Comparison of ENCODE assay signal across 10 mouse cellular contexts in genomic region chr10:71422047-71423037, GRCm38 (mm10).
DNase-seq lines count a peak whose midpoint lies in the region; ATAC-seq and TF ChIP-seq lines count a peak whose summit lies in the region.
"Had no signal": no experiment of that assay in that cellular context is flagged by ENCODE, and none has a peak within 500 bp of the region (broad histone marks: within the 10 kb centered on the region; RNA-seq: fewer than 3 reads in every experiment).

No protein-coding gene starts in this region.

- no peaks in the 10 kb centered on the region for H3K36me3 ChIP-seq in kidney, embryonic 14.5 days (ENCODE audit: control insufficient read depth, insufficient read depth, low read length)
- H3K36me3 ChIP-seq in forebrain, embryonic 16.5 days (ENCODE audit: control insufficient read depth, insufficient read depth), result no peaks in the 10 kb centered on the region
- no peaks in the 10 kb centered on the region for H3K36me3 ChIP-seq in limb, embryonic 14.5 days (ENCODE audit: control insufficient read depth, insufficient read depth, low read length)
- no peaks in the 10 kb centered on the region for H3K36me3 ChIP-seq in neural tube, embryonic 12.5 days
- H3K36me3 ChIP-seq: embryonic facial prominence, embryonic 13.5 days had no signal

- H3K4me1 ChIP-seq in kidney, embryonic 14.5 days (ENCODE audit: control insufficient read depth, insufficient read depth, low read length), result no peaks in the 10 kb centered on the region
- peaks cover 12% of the 10 kb centered on the region for H3K4me1 ChIP-seq in forebrain, embryonic 16.5 days (replicated peaks; ENCODE audit: control insufficient read depth, insufficient read depth, low read length)
- H3K4me1 ChIP-seq in limb, embryonic 14.5 days (ENCODE audit: control insufficient read depth, insufficient read depth, low read length), result no peaks in the 10 kb centered on the region
- H3K4me1 ChIP-seq in neural tube, embryonic 12.5 days, result no peaks in the 10 kb centered on the region
- H3K4me1 ChIP-seq: embryonic facial prominence, embryonic 13.5 days had no signal

- no peak for TF ChIP-seq POLR2A in limb, embryonic 14.5 days (IDR thresholded peaks at IDR 0.05; ENCODE audit: borderline replicate concordance, extremely low read depth, insufficient read depth, insufficient read length)

- no peak overlapping the region for H3K27ac ChIP-seq in kidney, embryonic 14.5 days (ENCODE audit: low read depth, low read length)
- H3K27ac ChIP-seq in forebrain, embryonic 16.5 days (ENCODE audit: low read length), result no peak overlapping the region
- H3K27ac ChIP-seq in limb, embryonic 14.5 days (replicated peaks; ENCODE audit: low read depth, low read length), result no peak overlapping the region
- no peak overlapping the region for H3K27ac ChIP-seq in neural tube, embryonic 12.5 days
- H3K27ac ChIP-seq: embryonic facial prominence, embryonic 13.5 days had no signal

- H3K27me3 ChIP-seq in kidney, embryonic 14.5 days (ENCODE audit: control insufficient read depth, insufficient read depth, low read length), result no peaks in the 10 kb centered on the region
- no peaks in the 10 kb centered on the region for H3K27me3 ChIP-seq in forebrain, embryonic 16.5 days (replicated peaks; ENCODE audit: control insufficient read depth, insufficient read depth, low read length)
- H3K27me3 ChIP-seq in limb, embryonic 14.5 days (ENCODE audit: control insufficient read depth, insufficient read depth, low read length), result no peaks in the 10 kb centered on the region
- no peaks in the 10 kb centered on the region for H3K27me3 ChIP-seq in neural tube, embryonic 12.5 days (replicated peaks)
- H3K27me3 ChIP-seq: embryonic facial prominence, embryonic 13.5 days had no signal

- no peak overlapping the region for H3K4me3 ChIP-seq in kidney, embryonic 14.5 days (ENCODE audit: low read length)
- no peak overlapping the region for H3K4me3 ChIP-seq in forebrain, embryonic 16.5 days (replicated peaks; ENCODE audit: low read length)
- H3K4me3 ChIP-seq in limb, embryonic 14.5 days (replicated peaks; ENCODE audit: low read length), result no peak overlapping the region
- H3K4me3 ChIP-seq in neural tube, embryonic 12.5 days, result no peak overlapping the region
- H3K4me3 ChIP-seq: embryonic facial prominence, embryonic 13.5 days; myocyte had no signal

- DNase-seq in kidney, adult 18-20 months, result peak; percentile 70
- DNase-seq in c-Kit-positive CD71-positive TER-119-negative erythroid progenitor cells, embryonic 14.5 days (ENCODE audit: low read depth), result peak; percentile 32
- DNase-seq in kidney, adult 9 months, result peak; percentile 69
- DNase-seq in limb, embryonic 14.5 days (ENCODE audit: low spot score), result peak; percentile 38
- DNase-seq in thymus, postnatal 0 days (ENCODE audit: low spot score), result peak; percentile 59

- WGBS in kidney, embryonic 14.5 days, result 43% methylated on average over 14 of the region's 14 CpGs
- WGBS in forebrain, embryonic 16.5 days, result 40% methylated on average over 14 of the region's 14 CpGs
- WGBS in limb, embryonic 14.5 days, result 41% methylated on average over 14 of the region's 14 CpGs
- WGBS in neural tube, embryonic 12.5 days, result 45% methylated on average over 14 of the region's 14 CpGs

- no peak for ATAC-seq in kidney, embryonic 14.5 days (ENCODE audit: low FRiP score, low TSS enrichment)
- ATAC-seq in forebrain, embryonic 16.5 days, result peak; percentile 22
- no peak for ATAC-seq in limb, embryonic 14.5 days (ENCODE audit: low FRiP score, low read depth)
- ATAC-seq in neural tube, embryonic 12.5 days (ENCODE audit: low FRiP score, low read depth), result peak; percentile 44; the same call in 1 of the 2 replicates

- H3K9ac ChIP-seq in kidney, embryonic 14.5 days (ENCODE audit: low read depth, low read length), result no peak overlapping the region
- no peak overlapping the region for H3K9ac ChIP-seq in forebrain, embryonic 16.5 days (replicated peaks; ENCODE audit: low read depth, low read length)
- no peak overlapping the region for H3K9ac ChIP-seq in limb, embryonic 14.5 days (ENCODE audit: low read depth, low read length, severe bottlenecking)
- no peak overlapping the region for H3K9ac ChIP-seq in neural tube, embryonic 12.5 days
- H3K9ac ChIP-seq: embryonic facial prominence, embryonic 13.5 days had no signal

- H3K9me3 ChIP-seq in kidney, embryonic 14.5 days (ENCODE audit: control insufficient read depth, low read length), result no peaks in the 10 kb centered on the region
- no peaks in the 10 kb centered on the region for H3K9me3 ChIP-seq in forebrain, embryonic 16.5 days (ENCODE audit: control insufficient read depth, low read length)
- no peaks in the 10 kb centered on the region for H3K9me3 ChIP-seq in limb, embryonic 14.5 days (ENCODE audit: control insufficient read depth, low read length)
- no peaks in the 10 kb centered on the region for H3K9me3 ChIP-seq in neural tube, embryonic 12.5 days
- H3K9me3 ChIP-seq: embryonic facial prominence, embryonic 13.5 days had no signal

- H3K4me2 ChIP-seq in kidney, embryonic 14.5 days (replicated peaks; ENCODE audit: low read depth, low read length), result no peak overlapping the region
- no peak overlapping the region for H3K4me2 ChIP-seq in forebrain, embryonic 16.5 days (ENCODE audit: low read length)
- H3K4me2 ChIP-seq in limb, embryonic 14.5 days (replicated peaks; ENCODE audit: low read depth, low read length, severe bottlenecking), result no peak overlapping the region
- H3K4me2 ChIP-seq in neural tube, embryonic 12.5 days (replicated peaks), result no peak overlapping the region
- H3K4me2 ChIP-seq: embryonic facial prominence, embryonic 13.5 days had no signal

Comparison
In these comparisons a context has a peak if more than half of its experiments do, and no peak if none do; other contexts are left out.
1. ATAC-seq: peak in forebrain, embryonic 16.5 days (single experiment) and neural tube, embryonic 12.5 days (single experiment); none in kidney, embryonic 14.5 days (single experiment) and limb, embryonic 14.5 days (single experiment).
2. Peak in every context shown above with its lines, with median percentiles within 50 percentile points of each other: DNase-seq.